Mouse (Mus musculus) bone marrow macrophage, adult 2 months (primary cell): Measurements from ENCODE around the gene Pcsk2. TPM values are rescaled to one million over a fixed set of nuclear protein-coding genes. Genes with fewer than 3 reads are reported as not detected.

Experiments
- H3K27ac ChIP-seq: 2 replicates; pipeline ENCODE4 v1.5.1; 2012; ENCODE audit warnings: low read depth, low read length; ENCODE audit not compliant: insufficient read depth
- H3K4me1 ChIP-seq: 2 replicates; pipeline ENCODE4 v1.6.1; 2012; ENCODE audit warnings: low read length; ENCODE audit not compliant: control insufficient read depth, insufficient read depth
- H3K4me3 ChIP-seq: 2 replicates; pipeline ENCODE4 v1.5.1; 2012; ENCODE audit warnings: mild to moderate bottlenecking, low read length, moderate library complexity; ENCODE audit not compliant: insufficient read depth
- CTCF ChIP-seq: IDR thresholded peaks from 2 replicates; pipeline ENCODE4 v1.5.1; 2012; ENCODE audit warnings: low read depth, mild to moderate bottlenecking, low read length, moderate library complexity
- POLR2A ChIP-seq: IDR thresholded peaks from 2 replicates; pipeline ENCODE4 v1.6.1; 2012; ENCODE audit warnings: mild to moderate bottlenecking, low read depth, low read length, borderline replicate concordance
- polyA plus RNA-seq: library from polyadenylated mRNA; stranded (reverse); fragments of >200 nt; gene quantifications from 2 replicates; pipeline ENCODE4 v1.2.4, GENCODE M21; 2012; ENCODE audit not compliant: missing spikeins, insufficient read depth, insufficient read length

Gene Pcsk2
- polyA plus RNA-seq, 1 experiment = not detected

GRCm38 (mm10) chr2:143643305-143643704, 97.3 kb downstream of the Pcsk2 start:
- H3K27ac ChIP-seq = no peak overlapping the region
- no peak for TF ChIP-seq POLR2A
- TF ChIP-seq CTCF = no peak
- no peaks in the 10 kb centered on the region for H3K4me1 ChIP-seq
- no peak overlapping the region for H3K4me3 ChIP-seq

GRCm38 (mm10) chr2:143644374-143644773, 98.4 kb downstream of the Pcsk2 start:
- Histone ChIP-seq H3K4me3 (no peak overlapping the region), H3K27ac (no peak overlapping the region), H3K4me1 (no peaks in the 10 kb centered on the region)
- TF ChIP-seq POLR2A (no peak), CTCF (no peak)

- Histone ChIP-seq H3K4me3 (no peak overlapping the region), H3K4me1 (no peaks in the 10 kb centered on the region), H3K27ac (no peak overlapping the region)
- TF ChIP-seq POLR2A = no peak
- no peak for TF ChIP-seq CTCF
Measured at GRCm38 (mm10) chr2:143646001-143646400, 100.0 kb downstream of the Pcsk2 start.

- TF ChIP-seq POLR2A = no peak
- TF ChIP-seq CTCF = no peak
- no peak overlapping the region for H3K4me3 ChIP-seq
- H3K27ac ChIP-seq = no peak overlapping the region
- H3K4me1 ChIP-seq = no peaks in the 10 kb centered on the region
Measured at GRCm38 (mm10) chr2:143654621-143655020, 108.7 kb downstream of the Pcsk2 start.

- H3K4me1 ChIP-seq = no peaks in the 10 kb centered on the region
- TF ChIP-seq POLR2A = no peak
- TF ChIP-seq CTCF = no peak
- H3K27ac ChIP-seq = no peak overlapping the region
- H3K4me3 ChIP-seq = no peak overlapping the region
Measured at GRCm38 (mm10) chr2:143656968-143657367, 111.0 kb downstream of the Pcsk2 start.

GRCm38 (mm10) chr2:143666785-143667184, 120.8 kb downstream of the Pcsk2 start:
- TF ChIP-seq CTCF (no peak), POLR2A (no peak)
- Histone ChIP-seq H3K4me3 (no peak overlapping the region), H3K4me1 (no peaks in the 10 kb centered on the region), H3K27ac (no peak overlapping the region)

GRCm38 (mm10) chr2:143677869-143678268, 131.9 kb downstream of the Pcsk2 start:
- TF ChIP-seq POLR2A (no peak), CTCF (no peak)
- Histone ChIP-seq H3K4me3 (no peak overlapping the region), H3K4me1 (no peaks in the 10 kb centered on the region), H3K27ac (no peak overlapping the region)

- Histone ChIP-seq H3K27ac (no peak overlapping the region), H3K4me3 (no peak overlapping the region), H3K4me1 (no peaks in the 10 kb centered on the region)
- no peak for TF ChIP-seq CTCF
Measured at GRCm38 (mm10) chr2:143679513-143679912, 133.6 kb downstream of the Pcsk2 start.

GRCm38 (mm10) chr2:143681873-143682555, 136.1 kb downstream of the Pcsk2 start:
- no peak overlapping the region for H3K27ac ChIP-seq
- H3K4me1 ChIP-seq = no peaks in the 10 kb centered on the region
- no peak overlapping the region for H3K4me3 ChIP-seq
- TF ChIP-seq CTCF (no peak), POLR2A (no peak)

GRCm38 (mm10) chr2:143683513-143683912, 137.6 kb downstream of the Pcsk2 start:
- Histone ChIP-seq H3K27ac (no peak overlapping the region), H3K4me3 (no peak overlapping the region), H3K4me1 (no peaks in the 10 kb centered on the region)
- TF ChIP-seq CTCF = no peak
- TF ChIP-seq POLR2A = no peak

- Histone ChIP-seq H3K4me3 (no peak overlapping the region), H3K4me1 (no peaks in the 10 kb centered on the region), H3K27ac (no peak overlapping the region)
- no peak for TF ChIP-seq CTCF
- TF ChIP-seq POLR2A = no peak
Measured at GRCm38 (mm10) chr2:143691244-143691643, 145.3 kb downstream of the Pcsk2 start.

GRCm38 (mm10) chr2:143696026-143696557, 150.1 kb downstream of the Pcsk2 start:
- Histone ChIP-seq H3K4me1 (no peaks in the 10 kb centered on the region), H3K27ac (no peak overlapping the region), H3K4me3 (no peak overlapping the region)
- no peak for TF ChIP-seq POLR2A
- no peak for TF ChIP-seq CTCF
